Mouse (Mus musculus) forebrain, embryonic 15.5 days (tissue): ENCODE measurements at regions not wholly inside any gene's neighbourhood (a gene's known extent, or its start where the extent isn't known, plus 50 kb on each side); places are given as distances from the start of the nearest gene placed in this dataset.

ENCODE experiments used
- ATAC-seq: fragments of 200-750 bp; cut with Nextera tagmentation; replicated peaks from 2 replicates; pipeline ENCODE4 v1.8.0; 2017; ENCODE audit warnings: mild to moderate bottlenecking, moderate TSS enrichment, moderate library complexity
- H3K27ac ChIP-seq: fragments of 300-500 bp; sonication (generic); replicated peaks from 2 replicates; pipeline ENCODE4 v1.5.1; 2015; ENCODE audit warnings: mild to moderate bottlenecking, inconsistent platforms
- H3K27me3 ChIP-seq: fragments of 300-500 bp; sonication (generic); 2 replicates; pipeline ENCODE4 v1.6.1; 2015; ENCODE audit warnings: inconsistent platforms
- H3K36me3 ChIP-seq: fragments of 300-500 bp; sonication (generic); 2 replicates; pipeline ENCODE4 v1.6.1; 2015; ENCODE audit warnings: mild to moderate bottlenecking, inconsistent platforms
- H3K4me1 ChIP-seq: fragments of 300-500 bp; sonication (generic); 2 replicates; pipeline ENCODE4 v1.6.1; 2015; ENCODE audit warnings: inconsistent platforms
- H3K4me2 ChIP-seq: fragments of 300-500 bp; sonication (generic); replicated peaks from 2 replicates; pipeline ENCODE4 v1.6.1; 2015; ENCODE audit warnings: mild to moderate bottlenecking, inconsistent platforms
- H3K4me3 ChIP-seq: fragments of 300-500 bp; sonication (generic); 2 replicates; pipeline ENCODE4 v1.5.1; 2015; ENCODE audit warnings: mild to moderate bottlenecking, inconsistent platforms
- H3K9ac ChIP-seq: fragments of 300-500 bp; sonication (generic); replicated peaks from 2 replicates; pipeline ENCODE4 v1.6.1; 2015; ENCODE audit warnings: mild to moderate bottlenecking, inconsistent platforms
- H3K9me3 ChIP-seq: fragments of 300-500 bp; sonication (generic); 2 replicates; pipeline ENCODE4 v1.6.1; 2016; ENCODE audit warnings: inconsistent platforms
- WGBS: fragments of 180-500 bp; shearing (Covaris S2); methylation state at CpG from one replicate; pipeline ENCODE4 v1.1.7; 2015; ENCODE audit warnings: mixed read lengths; 5-methylcytosine and 5-hydroxymethylcytosine counted together

DNA sequence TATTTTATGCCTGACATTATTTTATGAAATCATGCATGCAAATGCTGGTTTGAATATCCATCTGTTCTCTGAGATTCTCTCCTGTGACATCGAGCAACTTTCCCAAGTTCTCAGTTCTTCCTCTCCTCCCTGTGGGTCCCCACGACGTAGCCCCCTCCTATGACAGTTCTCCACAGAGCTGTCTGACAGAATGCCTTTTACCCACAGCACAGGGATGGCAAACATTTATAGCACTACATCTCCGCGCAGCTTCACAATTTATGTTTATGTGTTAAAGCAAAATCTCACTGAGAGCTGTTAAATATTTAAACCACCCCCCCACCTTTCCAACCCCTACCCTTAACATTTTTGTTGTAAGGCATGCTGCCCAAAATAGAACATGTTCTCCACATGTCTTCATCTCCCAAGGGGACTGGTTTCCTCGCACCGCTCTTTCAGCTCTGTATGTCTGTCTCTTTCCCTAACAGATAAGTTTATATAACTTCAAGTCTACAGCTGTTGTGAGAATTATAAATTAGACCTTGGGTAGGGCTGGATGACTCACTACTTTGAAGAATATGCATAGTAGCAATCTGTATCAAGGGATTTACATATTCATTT lies 63.5 kb upstream of the Ndst3 start:
- peak; percentile 84 for ATAC-seq
- Histone ChIP-seq H3K4me2 (no peak overlapping the region), H3K27ac (no peak overlapping the region), H3K9ac (no peak overlapping the region), H3K36me3 (no peaks in the 10 kb centered on the region), H3K4me1 (0 out of 2 replicates have a peak, but pooled peaks cover 4% of the 10 kb centered on the region), H3K4me3 (no peak overlapping the region), H3K9me3 (no peaks in the 10 kb centered on the region), H3K27me3 (no peaks in the 10 kb centered on the region)
- WGBS: 71% methylated on average over 7 of the region's 7 CpGs

GRCm38 (mm10) chr3:123754927-123755326 lies 64.3 kb upstream of the Ndst3 start:
- WGBS: 82% methylated on average over 1 of the region's 1 CpGs
- no peak overlapping the region for H3K27ac ChIP-seq
- H3K4me2 ChIP-seq: no peak overlapping the region
- ATAC-seq: no peak
- H3K4me3 ChIP-seq: no peak overlapping the region
- 0 out of 2 replicates have a peak, but pooled peaks cover 4% of the 10 kb centered on the region for H3K4me1 ChIP-seq
- H3K9me3 ChIP-seq: no peaks in the 10 kb centered on the region
- H3K9ac ChIP-seq: no peak overlapping the region
- H3K27me3 ChIP-seq: no peaks in the 10 kb centered on the region
- no peaks in the 10 kb centered on the region for H3K36me3 ChIP-seq

DNA sequence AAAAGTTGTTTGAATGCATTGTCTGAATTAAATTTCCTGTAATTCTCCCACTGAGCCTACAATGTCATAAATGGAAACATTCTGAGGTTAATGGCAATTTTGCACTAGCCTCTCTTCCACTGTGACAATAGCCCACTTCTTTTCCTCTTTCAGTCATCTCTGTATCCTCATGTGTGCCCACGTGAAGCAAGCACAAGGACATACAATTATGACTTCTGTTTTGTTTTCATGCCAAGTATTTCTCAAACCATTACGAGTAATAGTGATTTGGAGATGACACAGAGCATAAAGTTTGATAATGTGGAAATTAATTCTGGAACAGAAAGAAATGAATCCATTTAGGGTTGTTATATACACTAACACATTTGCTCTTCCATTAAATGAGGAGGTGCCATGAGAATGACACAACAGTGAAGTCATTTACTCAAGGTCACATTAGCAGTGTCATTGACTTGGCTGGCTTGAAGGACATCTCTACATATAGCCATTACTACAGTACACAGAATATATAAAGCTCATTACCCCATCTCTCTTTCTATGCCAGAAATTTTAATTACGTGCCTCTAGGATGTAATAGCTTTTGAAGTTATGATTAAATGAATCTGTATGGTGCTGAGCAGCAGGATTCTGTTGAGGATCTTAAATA lies 75.4 kb upstream of the Ndst3 start:
- Histone ChIP-seq H3K9me3 (no peaks in the 10 kb centered on the region), H3K4me1 (no peaks in the 10 kb centered on the region), H3K4me3 (no peak overlapping the region), H3K36me3 (no peaks in the 10 kb centered on the region), H3K27me3 (no peaks in the 10 kb centered on the region), H3K4me2 (no peak overlapping the region), H3K9ac (no peak overlapping the region), H3K27ac (no peak overlapping the region)
- ATAC-seq: 0 out of 2 replicates have a peak, but pooled peaks have one; percentile 23
- WGBS: 66% methylated on average over 3 of the region's 3 CpGs

- Histone ChIP-seq H3K4me3 (no peak overlapping the region), H3K9ac (no peak overlapping the region), H3K27ac (no peak overlapping the region), H3K4me2 (no peak overlapping the region), H3K4me1 (no peaks in the 10 kb centered on the region), H3K9me3 (no peaks in the 10 kb centered on the region), H3K27me3 (no peaks in the 10 kb centered on the region), H3K36me3 (no peaks in the 10 kb centered on the region)
- 67% methylated on average over 6 of the region's 6 CpGs for WGBS
- ATAC-seq: peak; percentile 48; the same call in 1 of the 2 replicates
These were observed 75.9 kb upstream of the Ndst3 start for GRCm38 (mm10) chr3:123766557-123766913.

DNA sequence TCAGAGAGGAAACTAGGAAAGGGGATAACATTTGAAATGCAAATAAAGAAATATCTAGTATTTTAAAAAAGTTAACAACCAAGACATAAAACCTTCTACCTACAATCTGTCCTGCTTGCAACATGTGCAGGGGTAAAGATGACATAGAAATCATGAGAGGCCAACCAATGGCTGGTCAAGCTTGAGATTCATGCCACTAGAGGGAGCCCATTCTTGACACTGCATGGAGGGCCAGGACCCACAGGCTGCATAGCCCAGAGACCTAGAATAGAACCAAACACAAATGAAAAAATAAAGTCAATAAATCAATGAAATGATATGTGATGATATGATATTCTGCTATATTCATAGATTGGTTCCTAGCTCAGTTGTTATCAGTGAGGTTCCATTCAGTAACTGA lies 89.9 kb upstream of the Ndst3 start:
- Histone ChIP-seq H3K4me3 (no peak overlapping the region), H3K27me3 (no peaks in the 10 kb centered on the region), H3K9ac (no peak overlapping the region), H3K27ac (no peak overlapping the region), H3K36me3 (no peaks in the 10 kb centered on the region), H3K4me1 (no peaks in the 10 kb centered on the region), H3K4me2 (no peak overlapping the region), H3K9me3 (no peaks in the 10 kb centered on the region)
- ATAC-seq: no peak

- no peaks in the 10 kb centered on the region for H3K4me1 ChIP-seq
- WGBS: 76% methylated on average over 1 of the region's 1 CpGs
- H3K4me3 ChIP-seq: no peak overlapping the region
- no peak overlapping the region for H3K9ac ChIP-seq
- H3K9me3 ChIP-seq: no peaks in the 10 kb centered on the region
- H3K27me3 ChIP-seq: no peaks in the 10 kb centered on the region
- H3K27ac ChIP-seq: no peak overlapping the region
- no peaks in the 10 kb centered on the region for H3K36me3 ChIP-seq
- no peak overlapping the region for H3K4me2 ChIP-seq
- ATAC-seq: no peak
These were observed 90.9 kb upstream of the Ndst3 start for GRCm38 (mm10) chr3:123781581-123781980.

DNA sequence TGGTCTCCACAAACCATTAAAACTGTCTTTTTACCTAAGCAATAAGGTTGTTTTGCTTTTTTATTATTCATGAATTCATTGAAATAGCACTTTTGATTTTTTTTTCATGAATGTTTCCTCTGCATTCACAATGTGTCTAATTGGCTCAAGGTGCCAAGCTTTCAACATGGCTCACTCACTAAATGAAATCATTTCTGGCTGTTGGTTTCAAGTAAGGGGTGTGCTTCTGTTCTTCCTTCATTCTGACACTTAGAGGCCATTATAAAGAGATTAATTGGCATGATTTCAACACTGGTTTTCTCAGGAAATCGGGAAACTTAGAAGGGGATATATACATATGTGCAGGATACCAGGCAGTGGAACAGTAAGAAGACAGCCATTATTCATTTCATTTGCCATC lies 93.5 kb upstream of the Ndst3 start:
- no peaks in the 10 kb centered on the region for H3K9me3 ChIP-seq
- no peaks in the 10 kb centered on the region for H3K27me3 ChIP-seq
- 33% methylated on average over 1 of the region's 1 CpGs for WGBS
- H3K4me3 ChIP-seq: no peak overlapping the region
- H3K4me2 ChIP-seq: no peak overlapping the region
- H3K36me3 ChIP-seq: no peaks in the 10 kb centered on the region
- no peak overlapping the region for H3K9ac ChIP-seq
- H3K27ac ChIP-seq: peak overlapping the region; percentile 60; the same call in 1 of the 2 replicates
- no peaks in the 10 kb centered on the region for H3K4me1 ChIP-seq
- ATAC-seq: peak; percentile 87

- Histone ChIP-seq H3K4me1 (no peaks in the 10 kb centered on the region), H3K9me3 (no peaks in the 10 kb centered on the region), H3K27ac (no peak overlapping the region), H3K9ac (no peak overlapping the region), H3K4me2 (no peak overlapping the region), H3K4me3 (no peak overlapping the region), H3K27me3 (no peaks in the 10 kb centered on the region), H3K36me3 (no peaks in the 10 kb centered on the region)
- WGBS: 97% methylated on average over 1 of the region's 1 CpGs
- ATAC-seq: peak; percentile 64
These were observed 103.4 kb upstream of the Ndst3 start for GRCm38 (mm10) chr3:123794011-123794410.

DNA sequence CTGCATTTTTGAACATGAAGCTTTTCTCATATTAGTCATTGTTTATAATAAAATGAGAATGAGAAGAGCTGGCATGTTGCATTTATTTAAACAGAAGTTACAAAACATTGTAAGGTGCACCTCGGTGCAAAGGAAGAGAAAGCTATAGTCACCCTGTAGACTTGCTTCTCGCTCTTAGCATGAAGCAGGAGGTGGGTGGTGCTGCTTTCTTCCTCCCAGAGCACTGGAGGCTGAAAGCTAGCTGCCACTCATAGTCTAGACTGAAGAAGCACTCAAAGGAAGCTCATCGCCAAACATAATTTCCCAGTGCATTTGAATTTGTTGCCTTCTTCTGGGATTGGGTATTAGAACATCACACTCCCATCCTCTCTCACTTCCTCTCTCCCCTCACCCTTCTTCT lies 114.7 kb upstream of the Ndst3 start:
- Histone ChIP-seq H3K9ac (no peak overlapping the region), H3K4me2 (no peak overlapping the region), H3K27me3 (no peaks in the 10 kb centered on the region), H3K27ac (no peak overlapping the region), H3K36me3 (no peaks in the 10 kb centered on the region), H3K4me1 (no peaks in the 10 kb centered on the region), H3K4me3 (no peak overlapping the region), H3K9me3 (no peaks in the 10 kb centered on the region)
- ATAC-seq: no peak
- WGBS: 84% methylated on average over 3 of the region's 3 CpGs

DNA sequence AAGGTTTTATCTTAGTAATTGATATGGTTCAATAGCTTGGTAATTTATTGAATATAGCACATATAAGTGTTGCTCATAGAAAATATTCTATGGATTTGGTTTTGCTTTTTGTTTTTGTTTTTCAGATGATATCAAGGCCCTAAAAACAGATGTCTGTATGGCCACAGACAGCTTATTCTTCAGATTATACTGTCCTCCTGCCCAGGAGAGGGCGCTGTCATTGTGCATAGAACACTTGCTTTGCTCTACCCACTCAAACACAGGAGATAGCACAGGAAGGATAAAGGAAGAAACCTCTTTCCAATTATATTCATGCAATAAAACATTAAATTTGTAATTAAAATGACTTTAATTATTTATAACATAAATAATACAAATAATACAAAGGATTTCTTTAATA lies 115.4 kb upstream of the Ndst3 start:
- no peak overlapping the region for H3K27ac ChIP-seq
- H3K9ac ChIP-seq: no peak overlapping the region
- no peaks in the 10 kb centered on the region for H3K27me3 ChIP-seq
- ATAC-seq: no peak
- WGBS: 95% methylated on average over 1 of the region's 1 CpGs
- no peak overlapping the region for H3K4me2 ChIP-seq
- no peak overlapping the region for H3K4me3 ChIP-seq
- H3K9me3 ChIP-seq: no peaks in the 10 kb centered on the region
- H3K4me1 ChIP-seq: no peaks in the 10 kb centered on the region
- H3K36me3 ChIP-seq: no peaks in the 10 kb centered on the region

GRCm38 (mm10) chr3:123806546-123806945 lies 115.9 kb upstream of the Ndst3 start:
- no peak overlapping the region for H3K4me2 ChIP-seq
- ATAC-seq: peak; percentile 71
- 60% methylated on average over 1 of the region's 1 CpGs for WGBS

DNA sequence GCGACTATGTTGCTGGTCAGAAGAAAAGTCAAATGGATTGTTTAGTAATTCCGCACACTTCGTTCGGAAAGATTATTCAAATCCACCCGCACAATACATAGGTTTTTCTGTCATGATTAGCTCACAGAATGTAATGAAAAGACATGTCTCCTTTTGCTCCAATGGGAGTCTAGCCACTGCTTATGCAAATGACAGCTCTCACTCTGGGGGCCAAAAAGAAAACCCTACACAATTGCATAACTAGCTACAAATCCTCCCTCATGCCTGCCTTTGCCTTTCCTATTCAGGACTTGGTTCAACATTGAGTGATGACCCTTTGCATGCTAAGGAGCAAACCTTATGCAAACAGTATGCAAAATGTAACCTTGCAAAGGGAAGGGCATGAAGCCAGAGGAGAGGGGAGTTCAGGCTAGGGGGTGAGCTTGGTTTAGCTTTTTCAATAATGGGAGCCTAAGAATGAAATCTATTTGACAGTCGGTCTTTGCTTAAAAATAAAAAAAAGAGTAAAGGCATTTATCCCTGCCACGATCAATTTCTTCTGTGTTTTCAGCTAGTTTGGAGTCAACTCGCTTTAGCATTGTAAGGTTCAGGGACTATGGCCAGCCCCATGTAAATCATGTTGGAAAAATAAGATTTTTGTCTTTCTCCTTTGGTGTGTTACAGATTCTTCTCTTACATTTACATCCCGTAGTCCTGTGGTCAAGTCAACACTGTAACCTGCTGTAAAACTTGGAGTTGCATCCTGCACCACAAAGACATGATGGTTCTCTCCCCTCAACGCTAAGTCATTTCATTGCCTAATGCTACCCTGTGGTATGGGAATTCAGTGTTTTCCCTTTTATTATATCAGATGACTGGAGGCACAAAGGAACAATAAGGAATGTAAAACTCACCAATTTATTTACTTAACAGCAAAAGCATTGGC lies 119.6 kb upstream of the Ndst3 start:
- no peaks in the 10 kb centered on the region for H3K36me3 ChIP-seq
- no peaks in the 10 kb centered on the region for H3K27me3 ChIP-seq
- H3K27ac ChIP-seq: no peak overlapping the region
- WGBS: 50% methylated on average over 10 of the region's 10 CpGs
- H3K4me3 ChIP-seq: no peak overlapping the region
- H3K9ac ChIP-seq: no peak overlapping the region
- no peaks in the 10 kb centered on the region for H3K9me3 ChIP-seq
- no peak overlapping the region for H3K4me2 ChIP-seq
- no peak for ATAC-seq
- H3K4me1 ChIP-seq: no peaks in the 10 kb centered on the region

More at GRCm38 (mm10) chr3:123806546-123806945, 115.9 kb upstream of the Ndst3 start:
- Histone ChIP-seq H3K27ac (no peak overlapping the region), H3K4me1 (no peaks in the 10 kb centered on the region), H3K4me3 (no peak overlapping the region), H3K9me3 (no peaks in the 10 kb centered on the region), H3K27me3 (no peaks in the 10 kb centered on the region), H3K36me3 (no peaks in the 10 kb centered on the region), H3K9ac (no peak overlapping the region)
